Mouse (Mus musculus): ENCODE measurements around the gene Tnp2. TPM values are rescaled to one million over a fixed set of nuclear protein-coding genes. Genes with fewer than 3 reads are reported as not detected.

Gene Tnp2
- total RNA-seq, 2 experiments from 2014 or later = not detected

DNA sequence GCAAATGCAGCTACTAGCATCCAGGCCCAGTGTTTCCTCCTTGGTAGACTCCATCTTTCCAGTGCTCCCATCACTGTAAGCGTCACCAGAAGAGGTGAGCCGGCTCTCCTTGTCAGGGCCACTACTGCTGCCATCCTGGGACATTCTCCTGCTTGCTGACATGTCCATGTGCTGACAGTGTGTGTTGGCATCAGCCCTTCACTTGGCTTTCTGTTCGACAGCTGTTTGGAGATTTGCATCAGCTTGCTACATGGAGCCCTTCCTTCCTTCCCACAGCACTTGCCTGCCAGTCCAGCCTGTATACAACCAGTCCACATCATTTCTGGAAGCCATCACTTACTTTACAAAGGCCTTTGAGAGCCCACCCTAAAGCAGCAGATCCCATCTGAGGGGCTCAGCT is 49.6 kb downstream of the Tnp2 start:
- intact Hi-C loops (cut with DNase I) = no loop called here
- DNase-seq (ENCODE audit: extremely low spot score in 1 of 2, low spot score in 2 of 2) = no peak

Other genes with a start within 250 kb of the Tnp2 start
- gene Dexi, start 245.6 kb downstream of the Tnp2 start, total RNA-seq (2021) = 10 to 100 TPM; 27.5 to 30.2 TPM
- gene Clec16a, start 243.3 kb downstream of the Tnp2 start, total RNA-seq (2021) = 10 to 100 TPM; 69.3 to 71.5 TPM
- 1 to 10 TPM; 1.3 to 1.5 TPM for gene Socs1, start 3.1 kb downstream of the Tnp2 start, total RNA-seq (2021)
- not detected for gene Prm3, start 2.3 kb upstream of the Tnp2 start, total RNA-seq (2021)
- not detected for gene Prm2, start 7.5 kb upstream of the Tnp2 start, total RNA-seq (2021)
- gene Prm1, start 17.2 kb upstream of the Tnp2 start, total RNA-seq (2021) = not detected
- not detected for gene Gm11172, start 24.3 kb upstream of the Tnp2 start, total RNA-seq (2021)
- gene Rmi2, start 46.4 kb upstream of the Tnp2 start, total RNA-seq (2021) = under 1 TPM; 0.19 to 0.51 TPM

Data from left cerebral cortex, postnatal 10 days (tissue).